In genomic region chr1:164043549-164043948, GRCm38 (mm10) we compare ENCODE assay signal across 15 mouse cellular contexts. TPM values are rescaled to one million over a fixed set of nuclear protein-coding genes. Genes with fewer than 3 reads are reported as not detected.
DNase-seq lines count a peak whose midpoint lies in the region; ATAC-seq and TF ChIP-seq lines count a peak whose summit lies in the region.
"Had no signal": no experiment of that assay in that cellular context is flagged by ENCODE, and none has a peak within 500 bp of the region (broad histone marks: within the 10 kb centered on the region; RNA-seq: fewer than 3 reads in every experiment).

No protein-coding gene starts in this region.

- H3K4me3 ChIP-seq in heart, embryonic 15.5 days, result no peak overlapping the region
- no peak overlapping the region for H3K4me3 ChIP-seq in kidney, postnatal 0 days (replicated peaks; ENCODE audit: low read depth, low read length)
- H3K4me3 ChIP-seq in lung, postnatal 0 days (ENCODE audit: low read depth, low read length), result no peak overlapping the region
- H3K4me3 ChIP-seq in midbrain, embryonic 10.5 days, result no peak overlapping the region
- H3K4me3 ChIP-seq: embryonic facial prominence, embryonic 13.5 days; limb, embryonic 15.5 days had no signal

- ATAC-seq in heart, embryonic 15.5 days (replicated peaks; ENCODE audit: insufficient number of reproducible peaks, insufficient read depth, low FRiP score, low read depth), result peak; percentile 60
- ATAC-seq in kidney, postnatal 0 days (replicated peaks; ENCODE audit: low FRiP score, low read depth), result no peak
- ATAC-seq in lung, postnatal 0 days, result 0 out of 2 replicates have a peak, but pooled peaks have one; percentile 14

- no peaks in the 10 kb centered on the region for H3K27me3 ChIP-seq in heart, embryonic 15.5 days
- no peaks in the 10 kb centered on the region for H3K27me3 ChIP-seq in kidney, postnatal 0 days (ENCODE audit: insufficient read depth, low read length)
- no peaks in the 10 kb centered on the region for H3K27me3 ChIP-seq in lung, postnatal 0 days (replicated peaks; ENCODE audit: insufficient read depth, low read length)
- H3K27me3 ChIP-seq in midbrain, embryonic 10.5 days (ENCODE audit: low read depth, poor library complexity, severe bottlenecking), result no peaks in the 10 kb centered on the region
- H3K27me3 ChIP-seq: embryonic facial prominence, embryonic 13.5 days; limb, embryonic 15.5 days had no signal

- intact Hi-C loops in left cerebral cortex, postnatal 10 days (cut with DNase I), result no loop called here

- TF ChIP-seq CTCF in kidney, postnatal 0 days (IDR thresholded peaks at IDR 0.05; ENCODE audit: low read depth), result no peak
- TF ChIP-seq CTCF in lung, postnatal 0 days (IDR thresholded peaks at IDR 0.05), result no peak

- no peaks in the 10 kb centered on the region for H3K9me3 ChIP-seq in heart, embryonic 15.5 days (replicated peaks)
- no peaks in the 10 kb centered on the region for H3K9me3 ChIP-seq in kidney, postnatal 0 days (replicated peaks; ENCODE audit: low read length)
- H3K9me3 ChIP-seq in lung, postnatal 0 days (ENCODE audit: low read length), result no peaks in the 10 kb centered on the region
- H3K9me3 ChIP-seq in midbrain, embryonic 10.5 days (replicated peaks), result no peaks in the 10 kb centered on the region
- H3K9me3 ChIP-seq: embryonic facial prominence, embryonic 13.5 days; G1E; limb, embryonic 15.5 days had no signal

- WGBS in heart, embryonic 15.5 days, result 45% methylated on average over 3 of the region's 3 CpGs
- 40% methylated on average over 3 of the region's 3 CpGs for WGBS in kidney, postnatal 0 days
- 42% methylated on average over 3 of the region's 3 CpGs for WGBS in lung, postnatal 0 days
- 74% methylated on average over 3 of the region's 3 CpGs for WGBS in midbrain, embryonic 10.5 days

- peak; percentile 53 for DNase-seq in adrenal gland, adult 2 months
- DNase-seq in adrenal gland, adult 8-10 months, result no peak
- DNase-seq in kidney, postnatal 0 days (ENCODE audit: low spot score), result peak; percentile 58
- DNase-seq in lung, postnatal 0 days (ENCODE audit: low spot score), result peak; percentile 41
- DNase-seq in layer of hippocampus, postnatal 36 days, result no peak
- DNase-seq in midbrain, embryonic 10.5 days (ENCODE audit: low spot score), result no peak
- DNase-seq in left cerebral cortex, postnatal 10 days (ENCODE audit: extremely low spot score in 1 of 2, low spot score in 2 of 2), result no peak
- DNase-seq: cerebellum, adult 9-11 months; thymus, postnatal 14 days had no signal

- H3K4me2 ChIP-seq in heart, embryonic 15.5 days, result no peak overlapping the region
- H3K4me2 ChIP-seq in kidney, postnatal 0 days (ENCODE audit: low read length), result no peak overlapping the region
- no peak overlapping the region for H3K4me2 ChIP-seq in lung, postnatal 0 days (replicated peaks; ENCODE audit: low read depth, low read length)
- H3K4me2 ChIP-seq: embryonic facial prominence, embryonic 13.5 days; limb, embryonic 15.5 days had no signal

- H3K9ac ChIP-seq in heart, embryonic 15.5 days, result no peak overlapping the region
- no peak overlapping the region for H3K9ac ChIP-seq in kidney, postnatal 0 days (ENCODE audit: low read depth, low read length)
- no peak overlapping the region for H3K9ac ChIP-seq in lung, postnatal 0 days (replicated peaks; ENCODE audit: low read depth)
- H3K9ac ChIP-seq: embryonic facial prominence, embryonic 13.5 days; limb, embryonic 15.5 days had no signal

- peaks cover 10% of the 10 kb centered on the region for H3K4me1 ChIP-seq in heart, embryonic 15.5 days (replicated peaks)
- no peaks in the 10 kb centered on the region for H3K4me1 ChIP-seq in kidney, postnatal 0 days (replicated peaks; ENCODE audit: insufficient read depth, low read length)
- no peaks in the 10 kb centered on the region for H3K4me1 ChIP-seq in lung, postnatal 0 days (ENCODE audit: insufficient read depth, low read depth, low read length)
- H3K4me1 ChIP-seq in midbrain, embryonic 10.5 days, result peaks cover under 1% of the 10 kb centered on the region; the same call in 1 of the 2 replicates
- H3K4me1 ChIP-seq: embryonic facial prominence, embryonic 13.5 days; limb, embryonic 15.5 days had no signal

- no peaks in the 10 kb centered on the region for H3K36me3 ChIP-seq in heart, embryonic 15.5 days
- H3K36me3 ChIP-seq in kidney, postnatal 0 days (ENCODE audit: insufficient read depth, low read length), result no peaks in the 10 kb centered on the region
- H3K36me3 ChIP-seq in lung, postnatal 0 days (ENCODE audit: insufficient read depth, low read length), result no peaks in the 10 kb centered on the region
- no peaks in the 10 kb centered on the region for H3K36me3 ChIP-seq in midbrain, embryonic 10.5 days
- H3K36me3 ChIP-seq: embryonic facial prominence, embryonic 13.5 days; G1E; limb, embryonic 15.5 days had no signal

- peak; percentile 54 for TF ChIP-seq EP300 in lung, postnatal 0 days (IDR thresholded peaks at IDR 0.05)

- H3K27ac ChIP-seq in heart, embryonic 15.5 days, result no peak overlapping the region
- H3K27ac ChIP-seq in kidney, postnatal 0 days, result no peak overlapping the region
- no peak overlapping the region for H3K27ac ChIP-seq in lung, postnatal 0 days (ENCODE audit: low read length)
- H3K27ac ChIP-seq in midbrain, embryonic 10.5 days (replicated peaks), result no peak overlapping the region
- H3K27ac ChIP-seq: embryonic facial prominence, embryonic 13.5 days; limb, embryonic 15.5 days had no signal

RNA-seq across cellular contexts. Expression of gene Sele, which starts 4.5 kb away (rescaled TPM):
- total RNA-seq in adrenal gland, adult 2 months (2021), result 1 to 10 TPM; 3.7 to 5.1 TPM
- 0.59 and 1.2 TPM in 2 replicates for polyA plus RNA-seq in adrenal gland, adult 2 months (2012; rRNA removed)
- total RNA-seq in adrenal gland, adult 8-10 months (2022), result 10 to 100 TPM in 2 of 4 experiments, 1 to 10 TPM in 2; 4.1 to 13.1 (median 8.5) TPM
- 2.0 and 2.3 TPM in 2 replicates for polyA plus RNA-seq in heart, embryonic 15.5 days (2015; fragmentation: Nextera tagmentation; extraction: Ambion mirVana)
- polyA plus RNA-seq in kidney, postnatal 0 days (2015; fragmentation: Nextera tagmentation; extraction: Ambion mirVana), result 0.04 and 0.08 TPM in 2 replicates
- 0.05 TPM in 1 of 2 replicates, not detected in the other for polyA plus RNA-seq in lung, postnatal 0 days (2015; fragmentation: Nextera tagmentation; extraction: Ambion mirVana)
- not detected for total RNA-seq in layer of hippocampus, postnatal 36 days (2021)
- polyA plus RNA-seq in midbrain, embryonic 10.5 days (2016; fragmentation: Nextera tagmentation; extraction: Ambion mirVana), result not detected in 2 replicates
- under 1 TPM; 0.16 to 0.41 TPM for total RNA-seq in left cerebral cortex, postnatal 10 days (2021)
- total RNA-seq: hematopoietic stem cell, adult 5-6 weeks; layer of hippocampus, adult 18-20 months had no signal
- polyA plus RNA-seq: embryonic facial prominence, embryonic 13.5 days; G1E had no signal

RNA-seq across cellular contexts. Expression of gene Sell, which starts 18.2 kb away (rescaled TPM):
- total RNA-seq in adrenal gland, adult 2 months (2021), result 1 to 10 TPM in 1 of 2 experiments, under 1 TPM in 1; 0.63 to 1.1 TPM
- polyA plus RNA-seq in adrenal gland, adult 2 months (2012; rRNA removed), result 0.06 and 0.15 TPM in 2 replicates
- total RNA-seq in adrenal gland, adult 8-10 months (2022), result 1 to 10 TPM in 2 of 4 experiments, under 1 TPM in 2; 0.66 to 1.4 (median 0.96) TPM
- polyA plus RNA-seq in heart, embryonic 15.5 days (2015; fragmentation: Nextera tagmentation; extraction: Ambion mirVana), result 2.0 and 17.9 TPM in 2 replicates
- 0.45 and 0.85 TPM in 2 replicates for polyA plus RNA-seq in kidney, postnatal 0 days (2015; fragmentation: Nextera tagmentation; extraction: Ambion mirVana)
- 2.9 and 3.4 TPM in 2 replicates for polyA plus RNA-seq in lung, postnatal 0 days (2015; fragmentation: Nextera tagmentation; extraction: Ambion mirVana)
- not detected for total RNA-seq in layer of hippocampus, postnatal 36 days (2021)
- 0.27 TPM in 1 of 2 replicates, not detected in the other for polyA plus RNA-seq in midbrain, embryonic 10.5 days (2016; fragmentation: Nextera tagmentation; extraction: Ambion mirVana)
- not detected for total RNA-seq in left cerebral cortex, postnatal 10 days (2021)
- total RNA-seq: layer of hippocampus, adult 18-20 months had no signal
- polyA plus RNA-seq: G1E had no signal

RNA-seq across cellular contexts. Expression of gene Mettl18, which starts 48.9 kb away (rescaled TPM):
- 1 to 10 TPM; 3.9 to 4.6 TPM for total RNA-seq in adrenal gland, adult 2 months (2021)
- 0.09 and 0.22 TPM in 2 replicates for polyA plus RNA-seq in adrenal gland, adult 2 months (2012; rRNA removed)
- 1 to 10 TPM; 4.0 to 7.5 (median 6.0) TPM for total RNA-seq in adrenal gland, adult 8-10 months (2022)
- 6.1 and 6.2 TPM in 2 replicates for polyA plus RNA-seq in heart, embryonic 15.5 days (2015; fragmentation: Nextera tagmentation; extraction: Ambion mirVana)
- polyA plus RNA-seq in kidney, postnatal 0 days (2015; fragmentation: Nextera tagmentation; extraction: Ambion mirVana), result 12.6 and 14.3 TPM in 2 replicates
- polyA plus RNA-seq in lung, postnatal 0 days (2015; fragmentation: Nextera tagmentation; extraction: Ambion mirVana), result 5.4 and 5.8 TPM in 2 replicates
- total RNA-seq in layer of hippocampus, postnatal 36 days (2021), result 1 to 10 TPM; 6.9 to 7.2 TPM
- polyA plus RNA-seq in midbrain, embryonic 10.5 days (2016; fragmentation: Nextera tagmentation; extraction: Ambion mirVana), result 11.2 and 11.3 TPM in 2 replicates
- 1 to 10 TPM; 4.6 TPM for total RNA-seq in left cerebral cortex, postnatal 10 days (2021)

RNA-seq across cellular contexts. Expression of gene BC055324, which starts 49.0 kb away (rescaled TPM):
- 1 to 10 TPM; 1.6 to 1.8 TPM for total RNA-seq in adrenal gland, adult 2 months (2021)
- polyA plus RNA-seq in adrenal gland, adult 2 months (2012; rRNA removed), result 0.16 and 0.39 TPM in 2 replicates
- 1 to 10 TPM; 1.4 to 2.0 (median 1.9) TPM for total RNA-seq in adrenal gland, adult 8-10 months (2022)
- 11.0 and 12.8 TPM in 2 replicates for polyA plus RNA-seq in heart, embryonic 15.5 days (2015; fragmentation: Nextera tagmentation; extraction: Ambion mirVana)
- 10.3 and 14.0 TPM in 2 replicates for polyA plus RNA-seq in kidney, postnatal 0 days (2015; fragmentation: Nextera tagmentation; extraction: Ambion mirVana)
- 1.4 and 2.3 TPM in 2 replicates for polyA plus RNA-seq in lung, postnatal 0 days (2015; fragmentation: Nextera tagmentation; extraction: Ambion mirVana)
- 1 to 10 TPM in 1 of 2 experiments, under 1 TPM in 1; 0.91 to 1.8 TPM for total RNA-seq in layer of hippocampus, postnatal 36 days (2021)
- 38.1 and 44.1 TPM in 2 replicates for polyA plus RNA-seq in midbrain, embryonic 10.5 days (2016; fragmentation: Nextera tagmentation; extraction: Ambion mirVana)
- total RNA-seq in left cerebral cortex, postnatal 10 days (2021), result 1 to 10 TPM; 1.9 to 2.0 TPM

Comparison
In these comparisons a context has a peak if more than half of its experiments do, and no peak if none do; other contexts are left out.
1. DNase-seq: peak in adrenal gland, adult 2 months (single experiment), kidney, postnatal 0 days (single experiment) and lung, postnatal 0 days (single experiment); none in adrenal gland, adult 8-10 months (single experiment), layer of hippocampus, postnatal 36 days (0 of 2), midbrain, embryonic 10.5 days (single experiment) and left cerebral cortex, postnatal 10 days (0 of 2).